Mouse (Mus musculus) megakaryocyte-erythroid progenitor cell, adult 5-6 weeks (primary cell): ENCODE data around the gene Scaf1. TPM values are rescaled to one million over a fixed set of nuclear protein-coding genes. Genes with fewer than 3 reads are reported as not detected.
A peak's percentile ranks its signal among the peaks of the same experiment; 100 is the strongest.
"Not testable (repeated sequence)": the region's sequence is repeated elsewhere in the genome, so short reads cannot be mapped to it uniquely, and the experiment has no call there.

Experiments used
- ATAC-seq: replicated peaks from 2 replicates; pipeline ENCODE4 v1.8.0; 2016; ENCODE audit warnings: mild to moderate bottlenecking, inconsistent platforms; ENCODE audit not compliant: severe bottlenecking, poor library complexity, low FRiP score, low TSS enrichment
- total RNA-seq, 2 experiments: library from RNA; stranded (forward) in 1 of 2; stranded (reverse) in 1 of 2; fragments of 200-1000, 215-1000 nt in 1 of 2; fragments of >200 nt in 1 of 2; fragmentation: Nextera tagmentation in 1 of 2; gene quantifications; 2 replicates each; pipeline ENCODE4 v1.2.3; 2014 to 2017

Gene Scaf1
- total RNA-seq, 2 experiments from 2014 or later, result 7.2 to 46.3 TPM

GRCm38 (mm10) chr7:45046853-45047350 is 30.7 kb upstream of the Scaf1 start:
- no peak for ATAC-seq

GRCm38 (mm10) chr7:45045741-45046140 is 29.6 kb upstream of the Scaf1 start:
- no peak for ATAC-seq

GRCm38 (mm10) chr7:45043307-45043706 is 27.1 kb upstream of the Scaf1 start:
- ATAC-seq, result no peak

- ATAC-seq, result no peak
Observed at GRCm38 (mm10) chr7:45040851-45041250, 24.7 kb upstream of the Scaf1 start.

- no peak for ATAC-seq
Observed at GRCm38 (mm10) chr7:45038411-45038810, 22.2 kb upstream of the Scaf1 start.

DNA sequence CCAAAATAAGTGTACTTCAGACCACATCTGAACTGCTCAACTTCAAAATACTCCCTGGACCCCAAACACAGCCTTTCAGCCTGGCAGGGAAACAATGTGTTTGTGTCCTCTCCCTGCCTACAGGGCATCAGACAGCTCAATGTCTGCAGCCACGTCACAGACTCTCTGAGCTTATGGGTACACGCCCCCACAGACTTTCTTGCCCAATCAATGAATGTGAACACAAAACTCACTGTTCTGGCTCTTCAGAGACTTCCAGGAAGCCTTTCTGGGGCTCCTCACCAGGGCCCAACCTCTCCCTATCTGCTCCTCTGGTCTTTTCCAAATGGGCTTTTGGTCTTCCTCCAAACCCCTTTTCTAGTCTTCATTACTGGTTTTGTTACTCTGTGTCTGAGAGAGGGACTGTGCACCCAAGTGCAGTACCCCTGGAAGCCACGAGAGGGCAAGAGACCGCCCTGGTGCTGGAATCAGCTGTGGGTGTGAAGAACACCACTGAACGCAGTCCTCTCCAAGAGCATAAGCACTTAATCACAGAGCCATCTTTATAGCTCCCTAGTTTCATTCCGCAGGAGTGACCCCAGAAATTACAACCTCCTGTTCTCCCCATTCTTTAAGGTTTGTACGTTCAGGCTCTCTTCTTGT is 21.7 kb upstream of the Scaf1 start:
- ATAC-seq, result peak; percentile 86

DNA sequence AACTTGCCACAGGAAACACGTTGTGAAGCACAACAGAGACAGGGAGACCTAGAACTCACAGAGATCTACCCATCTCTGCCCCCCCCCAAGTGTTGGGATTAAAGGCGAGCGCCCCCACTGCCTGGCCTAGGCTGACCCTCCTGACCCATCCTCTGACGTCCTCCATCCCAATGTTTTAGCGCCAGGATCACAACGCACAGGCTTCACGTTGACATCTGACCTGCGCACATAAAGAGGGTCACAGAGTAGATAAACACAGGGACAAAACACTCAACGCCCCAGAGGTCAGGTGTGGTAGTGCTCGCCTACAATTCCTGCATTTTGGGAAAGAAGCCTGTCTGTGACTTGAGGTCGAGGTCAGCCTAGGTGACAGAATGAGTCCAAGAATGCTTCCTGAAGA is 20.5 kb upstream of the Scaf1 start:
- ATAC-seq, result no peak

- no peak for ATAC-seq
Observed at GRCm38 (mm10) chr7:45035631-45036030, 19.5 kb upstream of the Scaf1 start.

DNA sequence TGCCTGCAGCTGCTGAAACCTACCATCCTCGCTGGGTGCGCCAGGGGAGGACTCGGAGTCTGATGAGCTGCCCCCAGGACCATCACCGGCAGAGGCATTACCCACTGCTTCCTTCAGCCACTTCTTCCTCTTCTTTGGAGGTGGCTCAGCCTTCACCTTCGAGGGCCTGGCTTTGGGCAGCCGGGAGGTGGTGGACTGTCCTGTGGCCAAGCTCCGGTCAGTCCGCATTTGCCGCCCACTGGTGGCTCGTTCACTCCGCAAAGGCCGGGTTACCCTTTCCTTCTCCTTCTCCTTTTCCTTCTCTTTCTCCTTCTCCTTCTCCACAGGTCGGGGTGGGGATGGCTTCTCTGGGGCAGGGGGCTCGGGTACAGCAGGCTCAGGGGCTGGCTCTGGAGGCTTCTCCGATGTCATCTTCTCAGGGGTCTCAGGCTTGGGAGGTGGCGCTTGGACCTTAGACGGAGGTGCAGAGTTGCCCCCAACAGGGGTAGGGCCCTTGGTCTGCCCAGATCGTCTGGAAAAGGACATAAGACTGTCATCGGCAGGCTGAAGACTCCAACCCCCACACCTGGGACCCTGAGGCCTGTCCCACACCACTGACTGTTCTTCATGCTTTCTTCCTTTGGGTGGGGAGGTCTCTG is 17.7 kb upstream of the Scaf1 start:
- ATAC-seq, result no peak

DNA sequence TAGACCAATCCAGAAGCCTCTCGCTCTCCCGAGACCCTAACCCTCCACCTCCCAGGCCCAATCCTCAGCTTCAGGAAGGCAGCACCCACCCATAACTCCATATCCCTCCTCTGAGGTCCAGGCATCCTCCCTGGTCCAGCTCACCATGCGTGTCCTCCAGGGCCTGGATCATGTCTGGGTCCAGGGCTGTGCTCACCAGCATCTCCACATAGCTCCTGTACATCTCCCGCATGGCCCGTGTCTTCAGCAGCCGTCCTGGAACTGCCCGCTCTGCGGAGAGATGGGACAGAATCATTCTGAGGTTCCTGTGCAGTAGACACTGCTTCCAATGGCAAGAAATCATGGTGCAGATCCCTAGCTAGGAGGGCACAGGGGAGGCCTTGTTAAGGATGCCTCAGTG is 14.7 kb upstream of the Scaf1 start:
- ATAC-seq, result no peak

DNA sequence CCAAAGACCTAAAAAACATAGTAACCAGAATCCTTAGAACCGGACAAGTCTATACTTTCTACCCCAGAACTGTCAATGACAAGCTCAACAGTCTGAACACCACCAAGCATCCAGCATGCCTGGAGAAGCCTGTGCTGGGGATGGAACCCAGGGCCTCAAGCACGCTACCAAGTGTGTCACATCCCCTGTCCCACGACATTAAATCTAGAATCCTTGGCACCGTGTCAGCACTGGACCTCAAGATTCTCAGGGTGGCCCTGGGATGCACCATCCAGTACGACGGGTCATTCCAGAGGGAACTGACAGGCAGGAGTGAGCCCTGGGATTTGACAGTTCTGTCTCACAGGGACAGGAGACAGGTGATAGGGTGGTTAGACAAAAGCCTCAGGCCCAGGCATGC is 13.8 kb upstream of the Scaf1 start:
- ATAC-seq, result no peak

- ATAC-seq, result no peak
Observed at GRCm38 (mm10) chr7:45028351-45028750, 12.2 kb upstream of the Scaf1 start.

DNA sequence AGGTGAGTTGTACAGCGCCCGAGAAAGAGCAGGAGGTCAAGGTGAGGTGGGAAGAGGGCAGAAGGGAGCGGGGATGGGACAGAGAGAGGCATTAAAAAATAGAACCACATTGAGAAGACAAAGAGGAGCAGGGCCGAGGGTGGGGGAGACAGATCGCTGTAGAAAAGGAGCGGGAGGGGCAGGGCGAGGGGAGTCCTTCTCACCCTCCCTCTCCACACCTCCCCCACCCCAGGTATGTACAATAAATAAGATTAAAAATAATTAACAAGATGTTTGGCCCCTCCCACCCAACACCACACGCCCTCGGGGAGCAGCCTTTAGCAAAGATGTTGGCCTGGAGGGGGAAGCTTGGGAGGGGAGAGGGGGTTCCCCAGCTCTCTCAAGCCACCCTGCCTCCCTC is 11.6 kb upstream of the Scaf1 start:
- no peak for ATAC-seq

GRCm38 (mm10) chr7:45026256-45026655 is 10.1 kb upstream of the Scaf1 start:
- ATAC-seq, result no peak

GRCm38 (mm10) chr7:45025601-45026220 is 9.5 kb upstream of the Scaf1 start:
- ATAC-seq, result no peak

GRCm38 (mm10) chr7:45024281-45025248 is 8.4 kb upstream of the Scaf1 start:
- ATAC-seq, result no peak

- not testable (repeated sequence) for ATAC-seq
Observed at GRCm38 (mm10) chr7:45023711-45024110, 7.5 kb upstream of the Scaf1 start.

- ATAC-seq, result no peak
Observed at GRCm38 (mm10) chr7:45020225-45020624, 4.1 kb upstream of the Scaf1 start.

- no peak for ATAC-seq
Observed at GRCm38 (mm10) chr7:45019031-45019571, 2.9 kb upstream of the Scaf1 start.
